Mouse (Mus musculus): Measurements from ENCODE around the gene Lrrc55.
"Not testable (repeated sequence)": the region's sequence is repeated elsewhere in the genome, so short reads cannot be mapped to it uniquely, and the experiment has no call there.

Lrrc55 gene

DNA sequence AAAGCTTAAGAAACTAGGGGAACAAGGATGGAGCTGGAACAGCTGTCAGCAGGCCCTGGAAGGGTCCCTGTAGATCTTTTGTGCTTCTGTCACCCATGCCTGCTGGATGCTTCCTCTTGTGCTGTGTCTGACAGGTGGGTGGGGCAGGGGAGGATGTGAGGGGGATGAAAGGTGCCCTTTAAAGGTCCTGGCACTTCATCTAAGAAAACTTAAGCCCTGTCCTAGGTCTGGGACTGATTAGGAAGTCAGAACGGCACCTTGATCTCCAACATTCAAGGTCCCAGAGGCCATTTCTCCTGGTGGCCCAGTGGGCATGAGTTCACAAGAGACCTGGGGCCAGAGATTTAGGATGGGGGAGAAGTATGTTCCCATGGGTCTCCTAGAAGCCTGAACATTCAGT, at the start of gene Lrrc55:
Gene Lrrc55 (minus strand): TSS at position 297 of the 400 bp plus-strand sequence.
- no peak for DNase-seq (ENCODE audit: low spot score in 2 of 2)

DNA sequence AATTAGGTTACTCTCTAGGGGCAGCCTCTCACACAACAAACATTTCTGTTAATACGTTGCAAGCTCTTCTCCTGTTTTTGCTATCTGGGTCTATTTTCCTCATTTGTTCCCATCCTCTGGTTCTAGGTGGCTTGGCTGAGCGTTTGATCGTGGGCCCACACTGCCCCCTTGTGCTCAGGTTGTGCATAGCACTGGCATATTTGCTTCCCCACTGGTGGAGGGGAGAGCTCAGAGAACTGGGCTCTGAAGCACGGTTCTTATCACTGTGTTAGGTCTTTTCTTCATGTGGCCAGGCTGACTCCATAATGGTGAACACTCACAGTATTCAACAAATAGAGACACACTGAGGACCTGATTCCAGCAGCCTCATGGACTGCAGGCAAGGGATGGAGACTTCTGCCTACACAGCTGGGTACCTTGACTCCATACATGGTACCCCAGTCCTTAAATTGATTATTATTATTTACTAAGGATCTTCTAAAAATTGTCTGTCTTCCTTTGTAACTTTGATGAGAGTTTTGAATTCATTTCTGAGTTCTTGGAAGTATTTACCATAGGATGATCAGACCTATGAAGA, 49.6 kb upstream of the Lrrc55 start:
- DNase-seq (ENCODE audit: low spot score in 2 of 2) = peak; percentile 29 to 46

DNA sequence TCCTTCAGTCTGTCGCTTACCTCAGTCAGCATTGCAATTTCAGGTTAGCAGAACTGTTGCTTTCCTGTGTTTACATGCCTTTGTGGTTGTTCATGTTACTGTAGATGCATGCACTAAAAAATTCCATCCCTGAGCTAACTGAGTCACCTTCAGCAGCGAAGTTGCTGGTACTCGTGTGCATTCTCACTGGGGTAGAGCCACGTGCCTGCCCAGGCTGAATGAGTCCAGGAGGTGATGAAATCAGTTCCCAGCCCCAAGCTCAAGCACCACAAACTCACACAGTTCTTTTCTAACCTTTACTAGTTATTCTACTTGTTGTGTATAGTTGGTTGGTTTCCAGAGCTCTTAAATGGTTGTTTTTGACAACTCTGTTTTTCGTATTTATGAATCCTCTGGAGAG, 48.7 kb upstream of the Lrrc55 start:
- DNase-seq (ENCODE audit: low spot score in 2 of 2) = no peak

DNA sequence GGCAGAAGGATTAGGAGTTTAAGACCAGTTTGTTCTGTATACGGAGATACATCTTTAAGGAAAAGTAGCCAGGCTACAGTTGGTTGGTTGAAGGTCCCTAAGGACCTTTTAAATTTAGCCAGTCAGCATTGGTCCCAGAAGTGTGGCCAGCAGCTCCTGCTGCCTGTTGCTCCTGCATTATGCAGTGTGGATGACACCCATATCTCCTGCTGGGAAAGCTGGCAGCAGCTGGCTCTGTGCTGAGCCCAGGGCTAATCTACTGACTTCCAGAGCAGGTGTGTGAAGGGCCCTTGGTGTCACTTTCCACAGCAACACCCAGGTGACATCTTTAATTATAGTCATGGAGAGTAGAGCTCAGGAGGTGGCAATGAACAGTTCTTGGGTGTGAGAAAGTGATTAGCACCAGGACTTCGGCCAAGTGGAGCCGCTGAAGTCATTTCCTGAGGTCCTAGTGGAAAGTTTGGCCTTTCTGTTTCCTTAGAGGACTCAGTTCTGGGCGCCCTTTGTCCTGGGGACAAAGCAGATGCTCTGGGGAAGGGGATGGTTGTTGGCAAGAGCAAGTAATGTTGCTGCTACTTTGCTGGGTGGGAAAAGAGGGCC, 41.2 kb upstream of the Lrrc55 start:
- DNase-seq (ENCODE audit: low spot score in 2 of 2) = no peak

DNA sequence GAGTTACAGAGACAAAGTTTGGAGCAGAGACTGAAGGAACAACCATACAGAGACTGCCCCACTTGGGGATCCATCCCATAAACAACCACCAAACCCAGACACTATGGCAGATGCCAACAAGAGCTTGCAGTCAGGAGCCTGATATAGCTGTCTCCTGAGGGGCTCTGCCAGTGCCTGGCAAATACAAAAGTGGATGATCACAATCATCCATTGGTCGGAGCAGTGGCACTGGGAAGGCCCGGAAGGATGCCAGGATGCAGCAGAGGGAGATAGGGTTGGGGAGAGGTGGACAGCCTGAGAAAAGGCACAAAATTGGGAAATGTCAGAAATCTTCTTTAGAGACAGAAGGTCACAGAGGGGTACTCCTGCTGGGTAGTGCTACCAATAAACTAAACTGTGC, 40.2 kb upstream of the Lrrc55 start:
- not testable (repeated sequence) for DNase-seq (ENCODE audit: low spot score in 2 of 2)

DNA sequence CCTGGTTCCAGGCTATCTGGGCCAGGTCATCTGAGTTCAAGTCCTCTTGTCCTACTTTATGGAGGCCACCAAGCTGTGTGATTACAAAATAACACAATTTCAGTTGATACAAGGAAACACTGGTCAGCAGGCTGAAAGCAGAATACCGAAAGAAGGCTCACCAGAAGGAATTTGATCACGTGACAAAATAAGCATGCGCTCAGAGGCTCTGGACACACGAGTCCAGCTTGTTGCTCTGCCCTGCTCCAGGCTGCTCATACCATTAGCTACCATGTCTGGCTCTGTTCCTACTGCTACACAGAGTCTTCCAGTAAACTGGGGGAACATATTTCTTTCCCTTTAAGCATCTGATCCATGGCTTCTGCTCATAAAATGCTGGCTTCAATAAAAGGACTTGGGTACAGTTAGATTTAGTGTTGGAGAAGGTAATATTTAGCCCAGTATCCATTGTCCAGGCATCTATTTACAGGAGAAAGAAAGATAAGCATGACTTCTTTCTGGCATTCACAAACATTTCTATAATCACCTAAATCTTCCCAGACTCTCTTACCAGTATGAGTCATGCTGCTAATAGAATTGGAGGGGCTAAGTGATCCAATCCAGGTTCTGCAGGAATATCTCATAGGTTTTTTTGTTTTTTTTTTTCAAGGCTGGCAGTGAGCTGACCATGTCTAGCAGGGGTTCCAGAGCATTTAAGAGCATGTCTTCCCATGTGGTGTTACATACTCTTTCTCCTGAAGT, 33.9 kb upstream of the Lrrc55 start:
- no peak for DNase-seq (ENCODE audit: low spot score in 2 of 2)

DNA sequence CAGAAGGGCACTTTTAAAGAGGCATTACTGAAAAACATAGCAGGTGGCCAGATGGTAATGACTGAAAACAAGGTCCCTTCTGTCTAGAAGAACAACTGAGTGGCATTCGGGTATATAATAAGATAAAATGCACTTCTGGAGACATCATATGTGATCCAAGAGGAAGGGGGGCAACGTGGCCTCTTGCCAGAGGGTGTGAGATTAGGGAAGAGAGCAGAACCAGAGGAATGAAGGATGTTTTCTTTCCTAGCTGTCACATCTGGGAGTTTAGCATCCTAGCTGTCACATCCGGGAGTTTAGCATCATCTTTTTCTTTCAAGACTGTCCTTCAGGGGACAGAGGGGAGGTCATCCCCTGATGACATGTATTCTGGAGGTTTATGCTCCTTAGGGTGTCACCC, 32.6 kb upstream of the Lrrc55 start:
- DNase-seq (ENCODE audit: low spot score in 2 of 2) = no peak

DNA sequence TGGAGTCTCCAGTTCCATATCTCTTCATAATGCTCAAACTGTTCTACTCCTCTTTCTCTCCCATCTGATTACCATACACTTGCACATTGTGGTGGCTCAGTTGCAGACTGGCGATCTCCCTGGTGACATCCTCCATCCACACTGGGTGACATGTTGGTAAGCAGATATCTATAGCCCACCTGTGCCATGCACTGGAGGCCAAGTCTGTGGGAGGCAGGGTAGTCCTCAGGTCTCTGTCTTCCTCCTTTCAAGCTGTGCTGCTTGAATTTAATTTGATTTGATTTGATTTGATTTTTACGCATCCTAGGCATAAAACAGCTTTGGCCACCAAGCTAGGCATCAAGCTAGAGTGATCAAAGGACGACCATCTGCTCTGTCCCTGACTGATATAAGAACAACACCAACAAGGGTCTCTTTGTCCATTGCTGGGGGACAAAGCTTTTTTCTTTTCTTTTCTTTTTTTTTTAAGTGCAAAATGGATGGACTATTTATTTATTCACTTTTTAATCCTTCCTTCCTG, 30.9 kb upstream of the Lrrc55 start:
- no peak for DNase-seq (ENCODE audit: low spot score in 2 of 2)

DNA sequence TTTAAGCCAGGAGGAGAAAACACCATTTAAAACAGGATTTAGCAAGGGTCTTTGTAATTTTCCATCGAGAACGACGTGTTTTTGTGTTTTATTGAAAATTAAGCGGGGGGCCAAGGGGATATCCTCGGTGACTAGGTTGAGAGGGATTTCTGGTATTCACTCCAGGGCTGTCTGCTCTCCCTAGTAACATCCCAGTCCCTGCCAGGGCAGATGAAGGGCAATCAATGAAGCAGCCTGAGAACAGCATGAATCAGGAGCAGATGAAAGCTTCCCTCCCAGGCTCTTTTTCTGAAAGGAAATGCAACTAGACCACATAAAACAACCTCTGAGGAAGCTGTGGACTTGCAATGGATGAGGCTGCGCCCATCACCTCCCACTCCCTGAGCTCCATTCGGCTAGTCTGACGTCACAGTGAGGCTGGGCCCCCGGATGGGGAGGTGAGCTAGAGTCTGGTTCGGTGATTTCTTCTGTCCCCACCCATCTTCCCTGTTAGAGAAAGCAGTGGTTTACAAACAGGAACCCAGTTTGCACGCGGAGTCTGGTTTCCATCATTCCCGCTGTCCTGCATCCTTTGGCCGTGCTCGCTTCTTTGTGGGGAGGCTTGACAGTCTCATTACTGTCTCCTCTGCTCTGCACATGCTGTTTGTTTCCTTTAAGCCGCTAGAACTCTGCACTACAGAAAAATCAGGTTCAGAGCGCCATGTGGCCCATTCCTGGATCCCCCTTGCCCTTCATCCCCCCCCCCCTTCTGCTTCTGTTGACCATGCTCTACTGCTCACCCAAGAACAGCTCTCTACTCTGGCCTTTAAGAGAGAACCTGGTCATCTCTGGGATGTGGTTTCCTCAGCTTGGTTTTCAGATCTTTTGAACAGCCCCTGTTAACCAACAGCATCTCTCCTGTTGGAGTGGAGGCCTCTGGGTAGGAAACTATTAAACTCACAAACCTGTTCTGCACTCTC, 27.5 kb upstream of the Lrrc55 start:
- peak; percentile 10 to 23 for DNase-seq (ENCODE audit: low spot score in 2 of 2)

DNA sequence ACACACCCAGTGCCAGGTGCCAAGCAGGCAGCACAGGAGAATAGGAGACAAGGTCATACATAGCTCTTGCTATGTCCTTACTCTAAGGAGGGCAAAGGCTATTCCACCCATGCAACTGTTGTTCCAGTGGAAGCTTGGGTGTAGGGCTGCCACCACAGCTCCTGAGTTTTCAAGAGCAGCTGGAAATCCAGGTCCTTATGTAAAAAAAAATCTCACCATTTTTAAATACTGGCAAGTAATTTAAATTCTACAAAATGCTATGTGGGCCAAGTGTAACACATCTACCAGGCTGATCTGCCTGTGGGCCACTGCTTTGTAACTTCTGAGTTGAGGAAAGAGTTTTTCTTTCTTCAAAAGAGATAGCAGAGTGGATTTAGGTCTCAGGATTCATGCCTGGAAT, 19.6 kb upstream of the Lrrc55 start:
- no peak for DNase-seq (ENCODE audit: low spot score in 2 of 2)

DNA sequence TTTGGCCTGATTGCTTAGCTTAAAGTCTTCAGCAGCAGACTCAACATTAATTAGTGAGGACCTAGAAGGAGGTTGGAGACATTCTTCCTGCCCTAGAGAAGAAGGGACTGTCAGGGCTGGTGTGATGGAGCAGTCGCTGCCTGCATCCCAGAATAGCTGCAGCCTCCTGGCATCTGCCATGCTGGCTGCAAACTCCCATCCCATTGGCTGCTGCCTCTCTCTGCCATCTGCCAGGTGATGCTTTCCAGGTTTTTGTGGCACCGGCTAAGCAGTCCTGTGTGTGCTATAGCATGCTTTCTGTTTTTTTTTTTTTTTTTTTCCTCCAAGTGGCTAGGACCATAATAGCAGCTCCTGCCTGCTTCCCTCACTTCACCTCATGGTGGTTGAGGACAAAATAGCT, 16.7 kb upstream of the Lrrc55 start:
- DNase-seq (ENCODE audit: low spot score in 2 of 2) = no peak

DNA sequence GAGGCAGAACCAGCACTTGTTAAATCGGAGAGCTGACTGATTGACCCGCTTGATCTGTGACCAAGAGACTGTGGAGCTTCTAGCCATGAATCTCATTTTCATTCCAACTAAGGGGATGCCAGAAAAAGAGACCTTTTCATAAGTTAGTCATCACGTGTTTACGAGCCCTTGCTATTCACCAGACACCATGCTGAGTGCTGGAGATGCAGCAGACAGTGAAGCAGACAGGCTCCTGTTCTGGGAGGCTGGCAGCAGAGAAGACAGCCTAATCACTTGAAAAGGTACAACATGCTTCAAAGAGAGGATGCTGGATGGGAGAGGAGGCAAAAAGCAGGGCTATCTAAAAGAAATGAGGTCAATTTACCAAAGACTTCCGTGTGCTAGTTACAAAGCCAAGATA, 12.3 kb upstream of the Lrrc55 start:
- no peak for DNase-seq (ENCODE audit: low spot score in 2 of 2)

DNA sequence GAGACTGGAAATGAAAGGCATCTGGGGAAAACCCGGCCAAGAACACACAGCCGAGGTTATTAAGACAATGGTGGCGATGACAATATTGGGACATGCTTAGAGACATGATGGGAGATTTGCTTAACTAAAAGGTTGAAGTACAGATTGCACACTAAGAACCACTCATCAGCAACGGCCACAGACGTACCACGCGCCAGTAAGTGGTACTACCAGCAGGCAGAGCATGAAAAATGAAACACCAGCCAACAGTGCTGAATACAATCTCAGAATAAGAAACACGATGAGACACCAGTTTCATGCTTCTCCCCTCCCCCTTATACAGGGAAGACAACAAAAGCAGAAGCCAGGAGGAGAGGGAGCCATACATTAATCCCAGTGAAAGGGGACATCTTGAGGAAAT, 8.2 kb upstream of the Lrrc55 start:
- DNase-seq (ENCODE audit: low spot score in 2 of 2) = no peak

DNA sequence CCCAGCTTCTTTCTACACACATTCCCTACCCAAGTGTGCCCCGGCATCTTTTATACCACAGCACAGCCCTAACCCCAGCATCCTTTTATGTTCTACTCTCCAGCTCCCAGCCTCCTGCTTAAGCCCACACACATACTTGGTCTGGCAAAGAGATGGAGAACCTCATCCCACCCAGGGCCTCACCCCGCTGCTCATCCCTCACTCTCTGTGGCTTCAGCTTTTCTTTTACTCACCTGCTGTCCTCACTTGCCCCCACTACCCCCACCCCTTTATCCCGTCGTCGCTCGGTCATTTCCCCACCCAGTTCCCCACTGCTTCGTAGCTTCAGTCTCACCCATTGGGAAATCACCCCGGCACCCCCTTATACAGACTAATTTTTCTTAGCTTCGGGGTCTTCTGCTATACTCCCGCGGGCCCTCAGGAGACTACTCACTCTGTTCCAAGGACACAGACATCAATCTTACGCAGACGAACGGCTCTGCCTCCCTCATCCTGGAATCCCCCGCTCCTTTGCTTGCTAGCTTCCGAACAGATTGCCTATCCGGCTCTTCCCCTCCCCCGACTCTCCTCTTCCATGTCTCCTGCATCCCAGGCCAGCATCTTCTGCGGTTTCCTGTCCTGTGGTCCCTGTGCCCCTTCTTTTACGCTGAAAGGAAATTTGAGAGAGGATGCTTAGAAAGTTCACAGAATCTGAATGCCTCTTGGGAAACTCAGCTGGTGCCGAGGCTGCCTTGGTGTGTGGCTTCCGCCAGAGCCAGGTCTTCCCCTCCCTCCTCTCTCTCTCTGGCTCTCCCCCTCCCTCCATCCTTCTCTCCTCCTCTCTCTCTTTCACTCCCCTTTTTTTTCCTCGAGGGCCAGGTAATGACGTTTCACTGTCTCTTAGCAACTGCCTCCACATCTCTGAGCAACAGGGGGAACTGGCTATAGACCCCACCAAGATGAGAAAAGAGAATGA, 1.3 kb upstream of the Lrrc55 start:
- DNase-seq (ENCODE audit: low spot score in 2 of 2) = no peak

DNA sequence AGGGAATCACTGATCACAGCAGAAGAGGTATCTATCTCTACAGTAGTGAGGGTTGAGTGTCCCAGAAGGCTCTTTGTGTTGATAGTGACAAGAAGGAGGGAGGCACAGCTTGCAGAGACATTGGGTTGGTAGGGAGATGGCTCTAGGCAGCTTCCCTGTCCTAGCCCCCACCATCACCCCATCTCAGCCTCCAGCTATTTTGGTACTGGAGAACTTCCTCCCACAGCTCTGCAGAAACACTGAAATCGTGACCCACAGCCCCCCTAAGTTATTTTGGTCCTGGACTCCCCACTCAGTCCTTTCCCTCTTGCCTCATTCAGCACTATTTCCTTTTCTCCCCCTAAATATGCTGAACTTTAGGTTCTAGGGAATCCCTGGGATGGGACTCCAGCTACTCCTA, 2.4 kb downstream of the Lrrc55 start:
- no peak for DNase-seq (ENCODE audit: low spot score in 2 of 2)

DNA sequence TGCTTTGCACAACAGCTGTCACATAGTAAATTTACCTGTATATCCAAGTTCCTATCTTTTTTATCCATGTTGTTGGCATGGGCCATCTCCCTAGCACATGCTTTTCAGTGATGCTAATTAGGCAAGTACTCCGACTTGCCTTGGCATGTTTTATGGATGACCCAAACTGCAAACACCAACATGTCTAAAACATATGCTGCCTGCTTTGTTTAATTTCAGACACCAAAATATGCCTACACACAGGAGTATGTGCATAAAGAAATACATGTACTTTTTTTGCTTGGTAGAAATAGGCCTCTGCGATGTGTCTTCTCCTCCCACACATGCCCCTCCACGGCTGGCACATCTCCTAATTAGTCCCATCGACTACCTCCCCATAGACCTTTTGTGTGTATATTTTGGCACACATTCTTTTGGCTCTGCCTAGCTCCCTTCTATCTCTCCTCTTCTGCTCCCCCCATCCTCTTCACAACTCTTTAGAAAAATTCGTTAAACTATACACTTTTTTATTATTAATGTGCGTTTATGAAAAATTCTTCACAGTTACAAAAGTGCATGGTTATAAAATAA, 9.3 kb downstream of the Lrrc55 start:
- no peak for DNase-seq (ENCODE audit: low spot score in 2 of 2)

DNA sequence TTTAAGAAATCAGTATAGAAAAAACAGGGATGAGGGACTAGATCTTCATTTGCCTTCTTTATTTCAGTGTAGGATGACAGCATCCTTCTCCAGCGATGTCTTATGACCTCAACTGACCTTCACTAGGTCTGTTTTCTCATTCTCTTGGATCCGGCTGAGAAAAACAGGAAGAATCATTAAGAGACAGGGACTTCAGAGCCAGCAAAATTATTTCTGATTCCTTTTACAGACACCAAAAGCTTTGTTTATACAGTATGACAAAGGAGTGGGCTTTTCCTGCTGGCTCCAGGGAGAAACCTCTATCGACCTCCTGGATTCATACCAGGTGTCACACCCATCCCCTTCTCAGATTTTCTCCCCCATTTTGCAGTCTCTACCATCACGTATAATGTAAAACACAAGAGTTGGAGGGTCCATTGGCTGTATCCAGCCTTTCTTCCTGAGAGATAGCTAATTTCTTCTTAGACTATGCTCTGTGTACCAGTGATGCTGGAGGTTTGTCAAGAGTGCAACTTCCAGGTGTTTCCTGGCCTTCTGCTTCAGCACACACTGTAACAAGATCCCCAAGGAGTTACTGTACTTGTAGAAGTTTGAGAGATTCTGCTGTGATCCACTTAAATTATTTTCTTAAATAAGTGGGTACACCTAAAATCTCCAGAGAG, 18.7 kb downstream of the Lrrc55 start:
- no peak for DNase-seq (ENCODE audit: low spot score in 2 of 2)

DNA sequence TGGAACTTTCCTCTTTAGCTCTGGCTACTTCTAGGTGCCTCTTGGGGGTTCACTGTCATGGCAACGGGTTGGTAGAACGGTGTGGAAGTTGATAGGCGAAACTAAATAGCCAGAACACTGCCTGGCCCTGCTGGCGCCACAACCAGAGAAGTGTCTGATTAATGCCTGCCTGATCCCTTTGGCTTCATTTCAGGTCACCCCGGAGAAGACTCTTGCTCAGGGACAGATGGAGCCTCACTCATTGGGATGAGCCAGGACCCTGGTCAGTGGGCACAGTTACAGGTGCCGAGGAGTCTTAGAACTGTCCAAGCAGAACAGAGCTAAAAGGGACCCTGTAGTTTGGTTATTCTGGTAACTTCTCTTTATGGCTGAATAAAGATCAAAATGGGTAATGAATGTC, 23.5 kb downstream of the Lrrc55 start:
- no peak for DNase-seq (ENCODE audit: low spot score in 2 of 2)

DNA sequence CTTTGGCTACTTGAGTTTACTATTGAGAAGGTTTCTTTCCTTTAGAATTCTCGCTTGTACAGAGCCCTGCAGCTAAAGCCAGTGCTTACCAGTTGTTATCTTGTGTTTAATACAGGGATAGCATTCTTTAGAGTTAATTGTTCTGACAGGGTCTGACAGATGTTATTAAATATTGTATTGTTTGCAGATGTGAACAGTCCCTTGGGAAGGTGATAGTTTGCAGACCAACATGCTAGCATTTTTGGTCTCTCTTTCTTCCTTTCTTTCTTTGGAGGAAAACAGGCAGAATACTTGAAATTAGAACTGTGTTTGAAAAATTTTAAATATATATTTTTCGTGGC, 24.3 kb downstream of the Lrrc55 start:
- no peak for DNase-seq (ENCODE audit: low spot score in 2 of 2)
